Mouse (Mus musculus) gastrocnemius, postnatal 14 days (tissue): ENCODE measurements around the gene Theg. TPM values are rescaled to one million over a fixed set of nuclear protein-coding genes. Genes with fewer than 3 reads are reported as not detected.
A peak's percentile ranks its signal among the peaks of the same experiment; 100 is the strongest.

Experiments used
- DNase-seq: peaks from one replicate; pipeline ENCODE4 v3.0.0; 2021; ENCODE audit warnings: mixed read lengths
- intact Hi-C: fragments of 180-260 bp; cut with DNase I; formaldehyde crosslinking; loops from one replicate; pipeline ENCODE4 v1.15.1; 2025; ENCODE audit warnings: low total_unique reads
- long read RNA-seq, 2 experiments: library from polyadenylated mRNA; stranded (forward); transcript quantifications; one replicate each; pipeline ENCODE4 v2.0.0; 2021
- total RNA-seq, 2 experiments: library from RNA; stranded (reverse); gene quantifications; 2 replicates each; pipeline ENCODE4 v1.2.3; 2021

Gene Theg
- total RNA-seq = not detected
- long read RNA-seq, experiment 1 = 0 reads
- long read RNA-seq, experiment 2 = 0 reads

DNA sequence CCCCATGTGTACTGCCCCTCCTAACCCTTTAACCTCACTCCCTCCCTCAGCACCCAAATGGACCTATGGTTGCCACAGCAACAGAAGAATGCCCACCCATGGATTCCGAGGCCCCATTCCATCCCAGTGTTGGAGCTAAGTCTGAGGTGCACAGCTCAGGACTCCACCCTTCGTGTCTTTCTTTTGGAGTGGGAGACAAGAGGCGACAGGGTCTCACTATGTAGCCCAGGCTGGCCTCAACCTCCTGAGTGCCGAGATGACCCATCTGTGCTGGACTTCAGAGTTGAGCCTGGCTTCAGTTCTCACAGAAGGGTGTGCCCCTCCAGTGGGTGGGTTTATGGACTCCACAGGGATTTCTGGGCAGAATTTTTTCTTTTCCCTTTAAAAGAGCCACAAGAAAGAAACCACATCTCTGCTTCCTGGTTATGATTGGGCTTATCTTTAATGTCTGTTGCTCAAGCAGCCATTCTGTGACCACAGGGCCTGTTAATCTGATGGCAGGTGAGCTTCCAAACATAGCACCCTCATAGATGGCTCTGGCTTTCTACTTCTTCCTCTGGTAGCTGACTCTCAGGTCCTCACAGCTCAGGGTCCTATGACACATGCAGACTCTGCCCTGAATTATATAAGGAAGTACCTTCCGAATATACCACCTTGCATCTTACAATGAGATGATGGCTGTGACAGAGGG lies at the start of gene Theg:
Gene Theg, minus strand, starts transcription at position 271 of the 691 bp plus-strand sequence.
- intact Hi-C loops = no loop called here
- no peak for DNase-seq

DNA sequence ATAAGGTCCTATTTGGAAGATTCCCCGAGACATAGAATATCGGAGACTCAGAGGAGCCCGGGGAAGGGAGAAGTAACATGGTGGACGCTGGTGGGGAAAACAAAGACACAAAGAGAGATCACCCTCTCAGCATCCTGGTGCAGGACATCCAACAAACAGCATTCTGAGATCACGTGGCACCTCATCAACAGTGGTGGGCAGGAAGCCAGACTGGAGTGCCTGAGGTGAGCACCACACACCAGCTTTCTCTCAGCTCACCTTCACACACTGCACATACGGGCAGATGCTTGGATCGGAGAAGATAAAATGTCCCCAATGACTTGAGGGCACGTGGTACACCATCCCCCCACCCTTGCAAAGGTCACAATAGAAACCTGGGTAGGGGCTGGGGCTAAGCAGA lies 49.2 kb upstream of the Theg start:
- no peak for DNase-seq
- intact Hi-C loops = no loop called here

DNA sequence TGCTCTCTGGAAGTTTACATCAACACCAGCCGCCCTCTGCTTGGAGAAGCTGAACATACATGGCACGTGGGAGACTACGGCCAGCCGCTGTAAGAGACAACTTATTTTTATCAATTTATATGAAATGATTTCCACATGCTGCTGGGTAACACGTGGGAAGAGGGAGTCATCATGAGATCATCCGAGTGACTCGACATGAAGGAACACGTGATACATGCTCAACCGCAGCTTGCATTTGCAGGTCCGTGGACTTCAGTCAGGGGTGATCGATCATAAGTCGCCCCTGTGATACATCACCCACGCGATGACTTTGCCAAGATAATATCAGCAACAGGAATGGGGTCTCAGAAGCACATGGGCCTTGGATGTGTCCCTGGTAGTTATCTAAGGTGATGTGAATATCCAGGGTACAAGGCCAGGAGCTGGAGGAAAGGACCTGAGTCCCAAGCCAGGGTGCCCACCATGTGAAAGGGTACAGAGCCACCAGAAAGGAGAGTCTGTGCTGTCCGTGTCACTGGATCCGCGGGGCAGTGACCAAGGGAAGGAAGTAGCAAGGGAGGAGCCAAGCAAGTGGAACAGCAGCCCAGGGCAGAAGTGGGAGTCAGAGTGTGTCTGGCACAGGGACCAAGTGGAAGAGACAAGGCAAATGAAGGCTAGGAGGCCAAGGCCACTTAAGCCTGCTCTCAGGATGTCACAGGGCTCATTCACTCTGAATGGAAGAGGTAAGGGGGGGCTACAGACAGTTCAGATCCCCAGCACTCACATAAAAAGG lies 46.1 kb upstream of the Theg start:
- DNase-seq = no peak
- intact Hi-C loops = no loop called here

DNA sequence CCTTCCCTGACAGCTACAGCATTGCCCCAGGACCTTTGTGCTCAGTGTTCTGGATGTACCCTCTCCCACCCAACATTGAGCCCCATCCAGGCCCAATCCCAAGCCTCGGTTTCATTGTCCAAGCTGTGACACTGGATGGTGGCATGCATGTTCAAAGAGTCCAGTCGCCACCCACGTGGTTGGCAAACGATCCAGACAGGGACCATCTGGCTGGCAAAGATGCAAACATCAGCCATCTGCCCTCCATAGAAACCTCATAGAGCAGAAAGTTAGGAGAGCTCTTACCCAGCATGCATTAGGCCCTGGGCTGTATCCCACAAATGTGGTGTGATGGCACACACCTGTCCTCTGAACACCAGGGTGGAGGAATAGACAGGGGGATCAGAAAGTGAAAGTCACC lies 44.3 kb upstream of the Theg start:
- DNase-seq = no peak
- intact Hi-C loops = no loop called here

DNA sequence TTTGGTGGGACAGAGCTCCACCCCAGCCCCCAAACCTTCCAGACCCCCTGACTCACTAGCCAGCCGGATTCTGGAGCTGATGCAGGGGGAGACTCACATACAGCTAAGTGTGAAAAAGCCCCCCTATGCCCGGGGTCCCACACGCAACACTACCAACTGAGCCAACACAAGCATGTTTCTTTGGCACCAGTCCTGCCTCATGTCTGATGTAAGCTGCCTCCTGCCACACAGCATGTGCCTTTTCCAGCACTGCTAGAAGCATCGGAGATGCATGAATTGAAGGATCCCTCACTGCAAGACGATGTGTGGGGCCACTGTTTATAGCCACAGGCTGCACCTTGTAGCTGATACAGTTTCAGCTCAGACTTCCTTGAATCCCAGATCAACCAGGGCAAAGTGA lies 41.2 kb upstream of the Theg start:
- intact Hi-C loops = no loop called here
- DNase-seq = no peak

DNA sequence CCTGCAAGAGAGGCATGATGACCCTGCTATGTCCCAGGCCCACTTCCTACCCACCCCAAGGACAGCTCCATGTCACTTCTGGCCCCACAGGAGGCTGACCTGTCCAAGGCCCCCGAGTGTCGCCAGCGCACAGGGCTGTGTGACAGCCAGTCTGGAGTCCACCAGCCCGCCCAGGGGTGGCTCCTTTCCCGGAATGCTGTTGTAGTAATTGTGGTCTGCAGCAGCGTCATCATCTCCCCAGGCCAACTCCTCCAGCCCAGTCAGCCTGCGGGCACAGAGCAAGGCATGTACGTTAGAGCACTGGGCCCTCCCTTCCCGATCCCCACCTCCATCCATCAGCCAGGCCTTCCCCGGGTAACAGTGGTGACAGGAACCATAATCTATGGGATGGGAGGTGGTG lies 39.0 kb upstream of the Theg start:
- no peak for DNase-seq
- intact Hi-C loops = no loop called here

DNA sequence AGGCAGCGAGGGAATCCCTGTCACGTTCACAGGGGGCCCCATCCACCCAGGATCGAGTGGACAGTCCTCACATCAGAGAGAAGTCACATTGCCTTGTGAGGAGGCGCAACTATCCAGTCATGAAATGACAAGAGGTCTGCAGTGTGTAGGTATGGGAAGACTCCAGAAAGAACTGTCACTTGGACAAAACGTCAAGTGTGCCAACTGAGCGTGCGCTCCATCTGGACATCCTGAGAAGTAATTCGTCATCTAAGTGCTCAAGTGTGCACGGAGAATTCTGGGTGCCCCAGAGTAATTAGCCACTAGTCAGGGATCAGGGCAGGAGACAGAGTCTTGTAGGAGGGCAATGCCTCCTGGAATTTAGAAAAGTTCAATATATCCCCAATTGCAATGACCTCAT lies 38.3 kb upstream of the Theg start:
- no peak for DNase-seq
- intact Hi-C loops = no loop called here

DNA sequence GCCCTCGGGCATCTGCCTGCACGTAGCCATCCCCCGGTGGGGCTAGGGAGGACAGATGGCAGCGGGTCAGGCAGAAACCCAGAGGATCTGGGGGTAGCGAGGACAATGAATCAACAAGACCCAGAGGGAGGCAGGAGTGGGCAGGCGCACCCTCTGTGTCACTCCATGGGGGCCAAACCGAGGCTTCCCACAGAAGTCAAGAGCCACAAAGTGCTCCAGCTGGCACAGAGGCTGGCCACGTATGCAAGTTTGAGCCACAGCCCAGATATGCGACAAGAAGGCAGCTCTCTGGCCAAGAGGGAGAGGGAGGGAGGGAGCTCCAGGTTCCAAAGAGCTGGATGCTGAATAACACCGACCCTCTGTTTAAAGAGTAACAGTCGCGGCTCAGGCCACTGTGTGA lies 36.8 kb upstream of the Theg start:
- DNase-seq = no peak
- intact Hi-C loops = no loop called here

DNA sequence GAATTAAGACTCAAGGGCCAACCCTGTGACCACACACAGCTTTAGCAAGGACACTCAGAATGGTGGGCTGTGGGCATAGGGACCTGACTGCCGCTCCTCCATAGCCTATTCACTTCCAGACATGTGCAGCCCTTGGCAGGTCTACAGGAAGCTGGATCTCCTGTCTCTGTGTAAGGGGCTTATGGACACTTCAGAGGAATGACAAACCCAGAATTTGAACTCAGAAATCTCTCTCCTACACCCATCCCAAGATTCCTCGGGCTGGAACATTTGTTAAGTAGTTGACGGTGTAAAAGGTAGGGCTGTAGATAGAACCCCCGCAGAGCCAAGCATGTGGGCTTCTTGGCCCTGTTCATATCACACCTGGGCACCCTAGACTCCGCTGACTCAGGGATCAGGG lies 29.2 kb upstream of the Theg start:
- intact Hi-C loops = no loop called here
- DNase-seq = no peak

DNA sequence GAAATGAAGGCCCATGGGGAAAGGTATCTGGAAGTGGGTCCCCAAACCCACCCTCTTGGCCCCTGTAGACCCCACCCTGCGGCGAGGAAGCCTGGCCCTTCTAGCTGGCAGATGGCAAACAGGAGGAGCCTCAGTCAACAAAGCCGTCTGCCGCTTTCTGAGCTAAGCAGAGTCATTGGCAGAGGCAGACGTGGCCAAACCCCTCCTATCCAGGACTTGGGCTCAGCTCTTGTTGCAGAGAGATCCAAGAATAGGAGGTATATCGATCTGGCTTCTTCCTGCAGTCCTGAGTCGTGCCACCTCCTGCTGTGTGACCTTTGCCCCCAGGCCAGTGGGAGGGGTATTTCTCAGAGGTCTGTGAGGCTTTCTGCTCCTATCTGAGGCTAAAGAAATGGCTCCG lies 28.7 kb upstream of the Theg start:
- intact Hi-C loops = no loop called here

DNA sequence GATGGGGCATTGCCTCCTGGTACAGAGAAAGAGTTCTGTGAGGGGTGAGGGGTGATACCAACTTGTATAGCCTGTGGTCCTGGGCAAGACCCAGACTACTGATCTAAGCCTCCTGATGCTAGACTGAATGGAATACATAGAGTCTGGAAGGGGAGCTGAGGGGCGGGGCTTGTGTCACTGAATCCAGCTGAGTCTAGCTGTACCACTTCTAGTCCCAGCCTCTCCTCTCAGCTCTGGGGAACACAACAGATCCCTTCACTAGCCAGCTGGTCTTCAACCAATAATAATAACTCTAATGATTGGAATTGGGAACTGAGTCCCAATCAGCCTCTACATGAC lies 27.1 kb upstream of the Theg start:
- intact Hi-C loops = no loop called here
- DNase-seq = no peak

More for the DNA sequence above, 28.7 kb upstream of the Theg start:
- no peak for DNase-seq

DNA sequence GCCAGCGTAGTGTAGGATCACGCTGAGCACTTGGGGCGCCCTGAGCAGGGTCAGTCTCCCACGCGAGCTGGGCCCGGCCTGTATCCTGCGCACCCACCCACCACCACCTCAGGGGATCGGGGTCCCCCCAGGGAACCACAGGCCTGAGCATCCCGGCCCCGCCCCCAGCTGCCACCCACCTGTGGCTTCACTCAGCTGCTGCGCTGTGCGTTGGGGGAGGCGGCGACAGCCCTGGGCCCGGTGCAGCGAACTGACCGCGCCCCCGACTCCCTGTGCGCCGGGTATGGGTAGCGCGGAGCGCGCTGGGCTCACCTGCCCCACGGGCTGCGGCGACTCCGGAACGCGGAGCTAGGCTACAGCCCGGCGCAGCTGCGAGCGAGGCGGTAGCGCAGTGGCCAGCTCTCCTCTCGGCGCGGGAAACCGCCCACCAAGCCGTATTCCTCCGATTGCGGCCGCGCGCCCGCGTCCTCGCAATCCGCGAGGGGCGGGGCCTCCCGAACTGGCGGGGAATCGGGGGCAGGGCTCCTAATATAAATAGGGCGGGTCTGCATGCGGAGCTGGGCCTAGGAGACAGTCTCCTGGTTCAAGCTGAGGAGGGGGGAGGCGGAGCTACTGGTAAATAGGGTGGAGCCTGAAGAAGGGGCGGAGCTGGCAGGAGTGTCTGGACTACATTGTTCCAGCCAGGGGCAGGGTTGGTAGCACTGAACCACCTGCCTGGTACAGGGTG lies 26.6 kb upstream of the Theg start, which contains the start of gene C2cd4c:
Gene C2cd4c, minus strand, starts transcription at position 448 of the 727 bp plus-strand sequence.
- intact Hi-C loops = no loop called here

DNA sequence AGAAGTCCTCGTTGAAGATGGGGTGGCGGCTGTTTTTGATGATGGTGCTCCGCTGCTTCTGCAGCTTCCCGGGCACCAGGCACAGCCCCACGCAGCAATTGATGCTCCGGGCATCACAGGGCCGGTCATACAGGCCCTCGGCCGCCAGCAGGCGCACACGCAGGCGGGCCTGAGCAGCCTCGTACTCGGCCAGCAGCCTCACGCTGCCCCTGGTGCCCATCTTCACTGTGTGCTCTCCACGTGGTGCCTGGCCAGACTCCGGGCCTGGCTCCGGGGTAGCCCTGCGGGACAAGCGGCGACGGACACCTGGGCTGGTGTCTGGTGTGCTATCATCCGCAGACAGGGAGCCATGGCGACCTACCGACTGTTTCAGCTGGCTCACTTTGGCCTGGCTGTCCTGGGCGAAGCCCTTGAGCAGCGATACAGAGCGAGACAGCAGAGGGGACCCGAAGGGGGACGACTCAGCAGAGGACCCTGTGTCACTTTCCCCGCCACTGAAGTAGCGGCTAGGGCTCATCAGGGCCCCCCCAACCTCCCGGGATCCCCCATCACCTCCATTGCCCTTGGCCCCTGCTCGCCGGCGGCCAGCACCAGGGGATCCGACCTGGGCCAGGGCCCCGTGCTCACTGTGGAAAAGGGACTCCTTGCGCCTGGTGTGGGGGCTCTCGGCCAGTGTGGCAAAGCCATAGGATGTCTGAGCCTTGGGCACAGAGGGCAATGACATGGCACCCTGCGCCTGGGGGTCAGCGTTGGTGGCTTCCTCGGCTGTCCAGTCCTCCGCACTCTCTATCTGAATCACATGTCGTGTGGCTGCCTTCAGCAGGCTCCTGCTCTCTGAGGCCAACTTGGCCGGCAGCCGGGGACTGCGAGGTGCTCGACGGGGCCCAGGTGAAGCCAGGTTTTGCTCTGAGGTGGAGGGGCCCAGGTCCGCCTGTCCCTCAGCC lies 25.3 kb upstream of the Theg start:
- intact Hi-C loops = no loop called here
- DNase-seq = peak; percentile 38

More for the DNA sequence above, 26.6 kb upstream of the Theg start, which contains the start of gene C2cd4c:
- no peak for DNase-seq

DNA sequence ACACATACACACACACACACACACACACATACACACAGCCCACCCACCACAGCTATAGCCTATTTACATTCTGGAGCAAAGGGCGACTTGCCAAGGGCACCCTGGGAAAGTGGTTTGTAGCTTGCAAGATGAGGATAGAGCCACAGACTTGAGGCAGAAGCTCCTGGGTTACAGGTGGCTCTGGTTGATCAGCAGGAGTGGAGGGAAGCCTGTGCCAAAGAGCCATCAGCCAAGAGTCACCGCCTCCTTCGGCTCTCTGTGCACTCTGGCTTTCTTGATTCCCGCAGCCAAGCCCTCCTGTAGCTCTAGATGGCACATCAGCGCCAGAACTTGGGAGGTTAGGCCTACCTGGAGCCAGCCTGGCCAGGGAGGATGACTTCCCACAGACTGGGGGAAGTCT lies 24.2 kb upstream of the Theg start:
- DNase-seq = no peak
- intact Hi-C loops = no loop called here

DNA sequence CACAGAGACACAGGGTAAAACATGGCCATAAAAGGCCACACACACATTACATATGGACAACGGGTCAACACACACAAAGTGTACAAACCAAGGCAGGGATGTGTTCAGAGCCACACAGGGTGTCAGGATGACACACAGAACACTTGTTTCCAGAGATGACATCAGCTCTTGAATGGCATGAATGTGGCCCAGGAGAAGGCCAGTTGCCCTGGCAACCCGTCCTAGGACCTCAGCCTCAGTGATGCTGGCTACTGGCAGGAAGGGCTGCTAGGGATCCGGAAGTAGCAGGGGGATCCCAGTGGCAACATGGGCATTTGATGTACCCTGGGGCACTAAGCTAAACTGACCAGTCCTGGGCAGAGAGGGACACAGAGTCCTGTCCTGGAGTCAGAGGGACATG lies 22.1 kb upstream of the Theg start:
- no peak for DNase-seq
- intact Hi-C loops = no loop called here

DNA sequence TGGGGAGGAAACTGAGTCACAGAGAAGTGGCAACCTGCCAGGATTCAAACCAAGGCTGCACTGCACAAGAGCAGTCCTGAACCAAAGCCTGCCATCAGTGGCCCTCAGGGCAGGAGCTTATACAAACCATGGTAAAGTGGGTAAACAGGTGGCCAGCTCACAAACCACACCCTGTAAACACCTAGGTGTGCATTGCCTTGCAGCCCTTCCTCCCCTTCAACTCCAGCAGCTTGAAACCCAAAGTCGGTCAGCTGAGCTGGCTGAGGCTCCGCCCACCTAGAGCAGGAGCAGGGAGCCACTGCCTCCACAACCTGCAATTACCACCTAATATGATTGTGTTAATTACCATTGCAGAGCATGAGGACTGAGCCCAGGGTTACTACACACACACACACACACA lies 20.8 kb upstream of the Theg start:
- DNase-seq = no peak
- intact Hi-C loops = no loop called here

DNA sequence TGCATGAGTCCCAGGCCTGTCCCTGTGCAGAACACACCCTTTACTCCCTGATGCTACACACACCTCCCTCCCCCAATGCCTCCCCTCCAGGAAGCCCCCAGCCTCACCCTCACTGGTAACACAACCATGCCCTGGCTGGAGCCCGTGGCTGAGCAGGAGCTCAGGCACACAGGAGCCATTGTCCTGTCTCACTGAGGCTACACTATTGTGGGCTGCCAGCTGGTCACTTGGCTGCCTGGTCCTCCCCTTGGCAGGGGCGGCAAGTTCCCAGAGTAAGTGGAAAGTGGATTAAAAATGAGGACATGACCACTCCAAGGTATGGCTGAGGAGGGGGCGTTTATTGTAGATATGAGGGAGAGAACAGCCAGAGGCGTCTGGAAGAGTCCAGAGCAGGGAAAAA lies 19.4 kb upstream of the Theg start:
- no peak for DNase-seq
- intact Hi-C loops = no loop called here

DNA sequence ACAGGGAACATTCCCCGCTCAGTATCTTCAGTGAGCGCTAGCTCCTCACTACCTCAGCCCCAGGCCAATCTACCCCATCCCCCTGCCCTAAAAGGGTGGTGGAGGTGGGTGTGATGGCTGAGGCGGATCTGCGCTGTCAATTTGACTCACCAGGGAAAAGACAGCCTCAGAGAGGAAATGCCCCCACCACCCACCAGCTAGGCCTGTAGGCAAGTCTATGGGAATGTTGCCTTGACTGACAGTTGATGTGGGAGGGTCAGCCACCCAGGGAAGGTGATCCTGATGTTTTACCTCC lies 10.8 kb upstream of the Theg start:
- no peak for DNase-seq
- intact Hi-C loops = loop anchor here (5.0 kb wide), 2 partner anchors 49 to 64 kb away; partner anchors contain the start of genes Madcam1 and Odf3l2

DNA sequence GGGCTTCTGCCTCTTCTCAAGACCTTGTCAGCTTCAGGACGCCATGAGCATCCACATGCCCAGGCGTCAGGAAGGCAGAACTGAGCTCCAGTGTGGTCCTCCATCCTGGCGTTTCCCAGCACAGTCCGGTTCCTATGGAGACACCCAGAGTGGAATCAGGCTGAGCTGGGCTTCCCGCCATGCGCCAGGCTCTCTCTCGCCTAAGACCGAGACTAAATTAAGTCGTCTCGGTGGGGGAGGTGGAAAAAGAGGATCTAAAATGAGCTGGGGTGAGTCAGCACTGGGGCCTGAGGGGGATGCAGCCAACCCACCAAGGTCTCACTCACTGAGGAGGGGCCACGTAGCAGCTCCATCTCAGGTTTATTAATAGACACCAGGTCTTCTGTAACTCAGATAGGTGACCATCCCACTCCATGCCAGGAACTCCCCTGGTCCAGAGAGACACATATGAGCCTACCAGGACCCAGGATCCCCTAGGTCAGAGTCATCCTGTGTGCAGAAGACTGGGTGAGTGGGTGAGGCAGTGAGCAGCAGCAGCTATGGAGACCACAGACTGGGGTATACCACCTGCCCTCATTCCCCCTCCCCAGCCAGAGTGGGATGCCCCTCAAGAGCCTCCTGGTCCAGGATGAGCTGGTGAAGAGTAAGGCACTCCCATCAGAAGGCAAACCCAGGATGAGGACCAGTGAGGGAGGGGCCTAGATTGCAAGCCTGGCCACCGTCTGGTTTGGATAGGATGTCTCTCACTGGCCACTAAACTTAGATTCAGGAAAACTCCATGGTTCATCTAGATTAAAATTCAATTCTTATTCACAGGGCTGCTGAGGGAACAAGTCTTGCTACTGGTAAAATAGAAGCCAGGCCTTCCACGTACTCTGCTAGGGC lies 10.2 kb upstream of the Theg start:
- no peak for DNase-seq
- intact Hi-C loops = loop anchor here (5.0 kb wide), 2 partner anchors 50 to 65 kb away; partner anchors contain the start of genes Madcam1 and Odf3l2
